Mouse (Mus musculus) gastrocnemius, adult 18-20 months (tissue): ENCODE measurements around the gene Clca3a2. TPM values are rescaled to one million over a fixed set of nuclear protein-coding genes. Genes with fewer than 3 reads are reported as not detected.
"Not testable (repeated sequence)": the region's sequence is repeated elsewhere in the genome, so short reads cannot be mapped to it uniquely, and the experiment has no call there.

Experiments used
- DNase-seq: peaks from one replicate; pipeline ENCODE4 v3.0.0; 2021; ENCODE audit warnings: low spot score
- total RNA-seq, 2 experiments: library from RNA; stranded (reverse); gene quantifications; 2 replicates each; pipeline ENCODE4 v1.2.3; 2021

The Clca3a2 gene
- total RNA-seq, 2 experiments from 2014 or later = not detected

- not testable (repeated sequence) for DNase-seq
These were observed 71.6 kb downstream of the Clca3a2 start for GRCm38 (mm10) chr3:144747706-144748105.

Other genes starting within 250 kb of the Clca3a2 start
- 10 to 100 TPM; 10.8 to 12.5 TPM for gene Hs2st1, start 249.3 kb downstream of the Clca3a2 start, total RNA-seq
- gene Selenof, start 249.2 kb downstream of the Clca3a2 start, total RNA-seq = 100 to 1,000 TPM; 109 to 111 TPM
- 100 to 1,000 TPM; 332 to 386 TPM for gene Sh3glb1, start 99.2 kb downstream of the Clca3a2 start, total RNA-seq
- gene Clca3a1, start 58.5 kb downstream of the Clca3a2 start, total RNA-seq = under 1 TPM; 0.09 to 0.18 TPM
- gene Clca3b, start 29.9 kb upstream of the Clca3a2 start, total RNA-seq = not detected
- gene Clca4b, start 113.0 kb upstream of the Clca3a2 start, total RNA-seq = not detected
- gene Clca4a, start 155.6 kb upstream of the Clca3a2 start, total RNA-seq = under 1 TPM in 1 of 2 experiments, not detected in 1; 0.09 TPM
- gene Clca1, start 213.3 kb upstream of the Clca3a2 start, total RNA-seq = not detected